Mouse (Mus musculus) erythroblast, embryonic 14.5 days (primary cell): Measurements from ENCODE around the gene Tbata.

Experiments used
- GATA1 ChIP-seq: IDR thresholded peaks from 2 replicates; pipeline ENCODE4 v1.6.1; 2012; ENCODE audit warnings: low read length, inconsistent platforms, mixed read lengths
- TAL1 ChIP-seq: IDR thresholded peaks from 3 replicates; pipeline ENCODE4 v1.6.1; 2012; ENCODE audit warnings: low read length, inconsistent platforms, mixed read lengths

GRCm38 (mm10) chr10:61150616-61151015, 21.1 kb upstream of the Tbata start:
- TF ChIP-seq TAL1 (no peak), GATA1 (no peak)
